Comparison of ENCODE assay signal across 16 mouse cellular contexts in genomic region chr12:99268954-99269353, GRCm38 (mm10).
A peak's percentile ranks its signal among the peaks of the same experiment; 100 is the strongest.
DNase-seq lines count a peak whose midpoint lies in the region; ATAC-seq lines count a peak whose summit lies in the region.
"Had no signal": no experiment of that assay in that cellular context is flagged by ENCODE, and none has a peak within 500 bp of the region (broad histone marks: within the 10 kb centered on the region; RNA-seq: fewer than 3 reads in every experiment).

No protein-coding gene starts in this region.

- WGBS in heart, embryonic 10.5 days = 85% methylated on average over 11 of the region's 11 CpGs
- WGBS in heart, embryonic 16.5 days = 85% methylated on average over 11 of the region's 11 CpGs
- 69% methylated on average over 11 of the region's 11 CpGs for WGBS in midbrain, embryonic 12.5 days
- WGBS in midbrain, embryonic 15.5 days = 40% methylated on average over 11 of the region's 11 CpGs

- no peak overlapping the region for H3K4me3 ChIP-seq in heart, embryonic 10.5 days
- no peak overlapping the region for H3K4me3 ChIP-seq in heart, embryonic 16.5 days (ENCODE audit: low read length)
- H3K4me3 ChIP-seq in midbrain, embryonic 12.5 days = no peak overlapping the region
- H3K4me3 ChIP-seq in midbrain, embryonic 15.5 days = no peak overlapping the region
- H3K4me3 ChIP-seq: embryonic facial prominence, embryonic 15.5 days; kidney, embryonic 15.5 days; limb, embryonic 13.5 days; liver, embryonic 12.5 days; megakaryocyte, embryonic 14.5 days had no signal

- no peak overlapping the region for H3K9ac ChIP-seq in heart, embryonic 16.5 days (ENCODE audit: low read length)
- no peak overlapping the region for H3K9ac ChIP-seq in midbrain, embryonic 12.5 days (replicated peaks)
- H3K9ac ChIP-seq in midbrain, embryonic 15.5 days = no peak overlapping the region
- H3K9ac ChIP-seq: embryonic facial prominence, embryonic 15.5 days; kidney, embryonic 15.5 days; limb, embryonic 13.5 days; liver, embryonic 12.5 days had no signal

- H3K27ac ChIP-seq in heart, embryonic 10.5 days = peak overlapping the region; percentile 65
- H3K27ac ChIP-seq in heart, embryonic 16.5 days (ENCODE audit: low read length) = peak overlapping the region; percentile 37
- H3K27ac ChIP-seq in midbrain, embryonic 12.5 days (replicated peaks) = no peak overlapping the region
- H3K27ac ChIP-seq in midbrain, embryonic 15.5 days = no peak overlapping the region
- H3K27ac ChIP-seq: embryonic facial prominence, embryonic 15.5 days; kidney, embryonic 15.5 days; limb, embryonic 13.5 days; liver, embryonic 12.5 days had no signal

- no peaks in the 10 kb centered on the region for H3K27me3 ChIP-seq in heart, embryonic 10.5 days (ENCODE audit: insufficient read depth, poor library complexity, severe bottlenecking)
- H3K27me3 ChIP-seq in heart, embryonic 16.5 days (ENCODE audit: control insufficient read depth, insufficient read depth, low read length) = no peaks in the 10 kb centered on the region
- no peaks in the 10 kb centered on the region for H3K27me3 ChIP-seq in midbrain, embryonic 12.5 days
- no peaks in the 10 kb centered on the region for H3K27me3 ChIP-seq in midbrain, embryonic 15.5 days (replicated peaks)
- H3K27me3 ChIP-seq: embryonic facial prominence, embryonic 15.5 days; kidney, embryonic 15.5 days; limb, embryonic 13.5 days; liver, embryonic 12.5 days had no signal

- peaks cover 40% of the 10 kb centered on the region for H3K4me1 ChIP-seq in heart, embryonic 10.5 days
- H3K4me1 ChIP-seq in heart, embryonic 16.5 days (ENCODE audit: control insufficient read depth, insufficient read depth, low read length) = peaks cover 38% of the 10 kb centered on the region
- peaks cover 39% of the 10 kb centered on the region for H3K4me1 ChIP-seq in midbrain, embryonic 12.5 days
- H3K4me1 ChIP-seq in midbrain, embryonic 15.5 days = peaks cover 10% of the 10 kb centered on the region

- no peaks in the 10 kb centered on the region for H3K9me3 ChIP-seq in heart, embryonic 10.5 days
- H3K9me3 ChIP-seq in heart, embryonic 16.5 days (replicated peaks; ENCODE audit: control insufficient read depth, low read length) = no peaks in the 10 kb centered on the region
- H3K9me3 ChIP-seq in midbrain, embryonic 12.5 days = no peaks in the 10 kb centered on the region
- H3K9me3 ChIP-seq in midbrain, embryonic 15.5 days = no peaks in the 10 kb centered on the region
- H3K9me3 ChIP-seq: embryonic facial prominence, embryonic 15.5 days; kidney, embryonic 15.5 days; limb, embryonic 13.5 days; liver, embryonic 12.5 days; megakaryocyte, embryonic 14.5 days had no signal

- H3K4me2 ChIP-seq in heart, embryonic 16.5 days (ENCODE audit: low read depth, low read length) = peak overlapping the region; percentile 41; the same call in 1 of the 2 replicates
- no peak overlapping the region for H3K4me2 ChIP-seq in midbrain, embryonic 12.5 days (replicated peaks)
- H3K4me2 ChIP-seq in midbrain, embryonic 15.5 days = no peak overlapping the region
- H3K4me2 ChIP-seq: embryonic facial prominence, embryonic 15.5 days; kidney, embryonic 15.5 days; limb, embryonic 13.5 days; liver, embryonic 12.5 days had no signal

- H3K36me3 ChIP-seq in heart, embryonic 10.5 days = no peaks in the 10 kb centered on the region
- H3K36me3 ChIP-seq in heart, embryonic 16.5 days (ENCODE audit: control insufficient read depth, insufficient read depth) = no peaks in the 10 kb centered on the region
- no peaks in the 10 kb centered on the region for H3K36me3 ChIP-seq in midbrain, embryonic 12.5 days
- no peaks in the 10 kb centered on the region for H3K36me3 ChIP-seq in midbrain, embryonic 15.5 days (replicated peaks)
- H3K36me3 ChIP-seq: embryonic facial prominence, embryonic 15.5 days; kidney, embryonic 15.5 days; liver, embryonic 12.5 days had no signal

- ATAC-seq in heart, embryonic 16.5 days (replicated peaks; ENCODE audit: extremely low read depth, insufficient read depth, low FRiP score) = no peak
- 0 out of 2 replicates have a peak, but pooled peaks have one; percentile 23 for ATAC-seq in midbrain, embryonic 12.5 days (ENCODE audit: low FRiP score, low read depth)
- no peak for ATAC-seq in midbrain, embryonic 15.5 days (replicated peaks)
- ATAC-seq: liver, embryonic 12.5 days had no signal

- no peak for DNase-seq in heart, embryonic 10.5 days (ENCODE audit: low spot score)
- DNase-seq in heart, adult 11 months = no peak
- DNase-seq in heart, postnatal 4 days = no peak
- DNase-seq in kidney, postnatal 10 days = no peak
- DNase-seq: cerebellum, adult 11 months; cerebellum, adult 9-11 months; layer of hippocampus, adult 9-11 months; right cerebral cortex, postnatal 14 days had no signal

Comparison
In these comparisons a context has a peak if more than half of its experiments do, and no peak if none do; other contexts are left out.
1. H3K27ac ChIP-seq: peak in heart, embryonic 10.5 days (single experiment) and heart, embryonic 16.5 days (single experiment); none in midbrain, embryonic 12.5 days (single experiment) and midbrain, embryonic 15.5 days (single experiment).